17 mouse cellular contexts compared by ENCODE assay signal in the genomic region with DNA sequence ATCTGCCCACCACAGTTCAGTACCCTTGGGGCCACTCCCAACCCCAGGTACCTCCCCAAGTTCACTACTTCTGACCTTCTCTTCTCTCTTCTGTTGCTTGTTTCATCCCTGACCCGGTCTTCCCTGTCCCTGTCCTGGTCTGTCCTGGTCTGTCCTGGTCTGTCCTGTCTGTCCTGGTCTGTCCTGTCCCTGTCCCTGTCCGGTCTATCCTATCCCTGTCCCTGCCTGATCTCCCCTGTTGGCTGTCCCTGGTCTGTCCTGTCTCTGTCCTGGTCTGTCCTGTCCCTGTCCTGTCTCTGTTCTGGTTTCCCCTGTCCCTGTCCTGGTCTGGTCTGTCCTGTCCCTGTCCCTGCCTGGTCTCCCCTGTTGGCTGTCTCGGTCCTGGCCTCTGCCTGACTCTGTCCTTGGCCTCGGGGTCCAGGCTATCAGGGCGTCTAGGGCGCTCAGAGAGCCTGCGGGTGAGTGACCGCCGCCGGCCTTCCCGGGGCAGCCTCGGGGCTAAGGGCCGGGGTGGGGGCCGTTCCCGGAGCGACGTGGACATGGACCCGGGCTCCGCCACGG. TPM values are rescaled to one million over a fixed set of nuclear protein-coding genes. Genes with fewer than 3 reads are reported as not detected.
A peak's percentile ranks its signal among the peaks of the same experiment; 100 is the strongest.
DNase-seq lines count a peak whose midpoint lies in the region; ATAC-seq lines count a peak whose summit lies in the region.
"Had no signal": no experiment of that assay in that cellular context is flagged by ENCODE, and none has a peak within 500 bp of the region (broad histone marks: within the 10 kb centered on the region; RNA-seq: fewer than 3 reads in every experiment).

No protein-coding gene starts in this region.

- H3K9me3 ChIP-seq in forebrain, embryonic 15.5 days = no peaks in the 10 kb centered on the region
- no peaks in the 10 kb centered on the region for H3K9me3 ChIP-seq in forebrain, embryonic 14.5 days (replicated peaks; ENCODE audit: control insufficient read depth, low read length)
- H3K9me3 ChIP-seq in limb, embryonic 11.5 days (ENCODE audit: control insufficient read depth, low read length) = no peaks in the 10 kb centered on the region
- H3K9me3 ChIP-seq in limb, embryonic 10.5 days (replicated peaks) = no peaks in the 10 kb centered on the region
- no peaks in the 10 kb centered on the region for H3K9me3 ChIP-seq in embryonic facial prominence, embryonic 13.5 days
- no peaks in the 10 kb centered on the region for H3K9me3 ChIP-seq in stomach, embryonic 14.5 days (ENCODE audit: control insufficient read depth, low read depth, low read length)
- H3K9me3 ChIP-seq in kidney, embryonic 14.5 days (ENCODE audit: control insufficient read depth, low read length) = no peaks in the 10 kb centered on the region
- H3K9me3 ChIP-seq: embryonic facial prominence, embryonic 15.5 days; forebrain, embryonic 12.5 days; neural tube, embryonic 13.5 days had no signal

- H3K27me3 ChIP-seq in forebrain, embryonic 15.5 days = no peaks in the 10 kb centered on the region
- H3K27me3 ChIP-seq in forebrain, embryonic 14.5 days (replicated peaks; ENCODE audit: control insufficient read depth, insufficient read depth, low read length) = no peaks in the 10 kb centered on the region
- H3K27me3 ChIP-seq in limb, embryonic 11.5 days (ENCODE audit: control insufficient read depth, insufficient read depth, low read length) = no peaks in the 10 kb centered on the region
- H3K27me3 ChIP-seq in limb, embryonic 10.5 days (ENCODE audit: low read depth, poor library complexity, severe bottlenecking) = no peaks in the 10 kb centered on the region
- H3K27me3 ChIP-seq in embryonic facial prominence, embryonic 13.5 days = no peaks in the 10 kb centered on the region
- no peaks in the 10 kb centered on the region for H3K27me3 ChIP-seq in stomach, embryonic 14.5 days (ENCODE audit: control insufficient read depth, insufficient read depth, low read length)
- no peaks in the 10 kb centered on the region for H3K27me3 ChIP-seq in kidney, embryonic 14.5 days (ENCODE audit: control insufficient read depth, insufficient read depth, low read length)
- H3K27me3 ChIP-seq: embryonic facial prominence, embryonic 15.5 days; forebrain, embryonic 12.5 days; neural tube, embryonic 13.5 days had no signal

- DNase-seq in forebrain, embryonic 14.5 days (ENCODE audit: low spot score) = no peak
- no peak for DNase-seq in limb, embryonic 11.5 days (ENCODE audit: low spot score)
- DNase-seq in limb, embryonic 10.5 days (ENCODE audit: low spot score) = no peak
- DNase-seq: cerebellum, adult 11 months had no signal

- no peak overlapping the region for H3K4me2 ChIP-seq in forebrain, embryonic 15.5 days (replicated peaks)
- no peak overlapping the region for H3K4me2 ChIP-seq in forebrain, embryonic 14.5 days (ENCODE audit: low read length)
- H3K4me2 ChIP-seq in limb, embryonic 11.5 days (ENCODE audit: low read depth, severe bottlenecking) = no peak overlapping the region
- H3K4me2 ChIP-seq in embryonic facial prominence, embryonic 13.5 days = no peak overlapping the region
- H3K4me2 ChIP-seq in stomach, embryonic 14.5 days (replicated peaks; ENCODE audit: low read depth, low read length) = no peak overlapping the region
- H3K4me2 ChIP-seq in kidney, embryonic 14.5 days (replicated peaks; ENCODE audit: low read depth, low read length) = no peak overlapping the region
- H3K4me2 ChIP-seq: embryonic facial prominence, embryonic 15.5 days; forebrain, embryonic 12.5 days; neural tube, embryonic 13.5 days had no signal

- no peak overlapping the region for H3K4me3 ChIP-seq in forebrain, embryonic 15.5 days
- no peak overlapping the region for H3K4me3 ChIP-seq in forebrain, embryonic 14.5 days (ENCODE audit: low read depth, low read length)
- no peak overlapping the region for H3K4me3 ChIP-seq in limb, embryonic 11.5 days (ENCODE audit: low read depth, low read length)
- H3K4me3 ChIP-seq in limb, embryonic 10.5 days = no peak overlapping the region
- H3K4me3 ChIP-seq in embryonic facial prominence, embryonic 13.5 days = no peak overlapping the region
- H3K4me3 ChIP-seq in stomach, embryonic 14.5 days (ENCODE audit: low read depth, low read length) = no peak overlapping the region
- no peak overlapping the region for H3K4me3 ChIP-seq in kidney, embryonic 14.5 days (ENCODE audit: low read length)
- H3K4me3 ChIP-seq: embryonic facial prominence, embryonic 15.5 days; forebrain, embryonic 12.5 days; heart, adult 2 months; neural tube, embryonic 13.5 days had no signal

- H3K27ac ChIP-seq in forebrain, embryonic 15.5 days (replicated peaks) = no peak overlapping the region
- no peak overlapping the region for H3K27ac ChIP-seq in forebrain, embryonic 14.5 days (ENCODE audit: low read depth, low read length)
- no peak overlapping the region for H3K27ac ChIP-seq in limb, embryonic 11.5 days (replicated peaks; ENCODE audit: low read depth, low read length)
- no peak overlapping the region for H3K27ac ChIP-seq in limb, embryonic 10.5 days
- no peak overlapping the region for H3K27ac ChIP-seq in embryonic facial prominence, embryonic 13.5 days
- no peak overlapping the region for H3K27ac ChIP-seq in stomach, embryonic 14.5 days (ENCODE audit: low read length)
- no peak overlapping the region for H3K27ac ChIP-seq in kidney, embryonic 14.5 days (ENCODE audit: low read depth, low read length)
- H3K27ac ChIP-seq: embryonic facial prominence, embryonic 15.5 days; forebrain, embryonic 12.5 days; heart, adult 2 months; neural tube, embryonic 13.5 days had no signal

- no peak overlapping the region for H3K9ac ChIP-seq in forebrain, embryonic 15.5 days (replicated peaks)
- no peak overlapping the region for H3K9ac ChIP-seq in forebrain, embryonic 14.5 days (ENCODE audit: low read length)
- no peak overlapping the region for H3K9ac ChIP-seq in limb, embryonic 11.5 days (ENCODE audit: low read length)
- H3K9ac ChIP-seq in embryonic facial prominence, embryonic 13.5 days = no peak overlapping the region
- no peak overlapping the region for H3K9ac ChIP-seq in stomach, embryonic 14.5 days (replicated peaks; ENCODE audit: low read depth, low read length)
- no peak overlapping the region for H3K9ac ChIP-seq in kidney, embryonic 14.5 days (ENCODE audit: low read depth, low read length)
- H3K9ac ChIP-seq: embryonic facial prominence, embryonic 15.5 days; forebrain, embryonic 12.5 days; neural tube, embryonic 13.5 days had no signal

- no peaks in the 10 kb centered on the region for H3K4me1 ChIP-seq in forebrain, embryonic 15.5 days
- H3K4me1 ChIP-seq in forebrain, embryonic 14.5 days (ENCODE audit: control insufficient read depth, insufficient read depth, low read length) = no peaks in the 10 kb centered on the region
- no peaks in the 10 kb centered on the region for H3K4me1 ChIP-seq in limb, embryonic 11.5 days (ENCODE audit: control insufficient read depth, insufficient read depth, low read length)
- no peaks in the 10 kb centered on the region; the same call in 1 of the 2 replicates for H3K4me1 ChIP-seq in limb, embryonic 10.5 days
- no peaks in the 10 kb centered on the region for H3K4me1 ChIP-seq in embryonic facial prominence, embryonic 13.5 days
- H3K4me1 ChIP-seq in stomach, embryonic 14.5 days (ENCODE audit: control insufficient read depth, insufficient read depth, low read length) = no peaks in the 10 kb centered on the region
- H3K4me1 ChIP-seq in kidney, embryonic 14.5 days (ENCODE audit: control insufficient read depth, insufficient read depth, low read length) = no peaks in the 10 kb centered on the region
- H3K4me1 ChIP-seq: embryonic facial prominence, embryonic 15.5 days; forebrain, embryonic 12.5 days; neural tube, embryonic 13.5 days had no signal

- peaks cover 63% of the 10 kb centered on the region for H3K36me3 ChIP-seq in forebrain, embryonic 15.5 days
- H3K36me3 ChIP-seq in forebrain, embryonic 14.5 days (ENCODE audit: control insufficient read depth, insufficient read depth, low read length) = peaks cover 69% of the 10 kb centered on the region
- H3K36me3 ChIP-seq in limb, embryonic 11.5 days (ENCODE audit: control insufficient read depth, insufficient read depth, low read length) = peaks cover 39% of the 10 kb centered on the region
- H3K36me3 ChIP-seq in limb, embryonic 10.5 days = peaks cover 76% of the 10 kb centered on the region
- H3K36me3 ChIP-seq in embryonic facial prominence, embryonic 13.5 days = peaks cover 73% of the 10 kb centered on the region
- peaks cover 54% of the 10 kb centered on the region for H3K36me3 ChIP-seq in stomach, embryonic 14.5 days (ENCODE audit: control insufficient read depth, insufficient read depth, low read length)
- H3K36me3 ChIP-seq in kidney, embryonic 14.5 days (ENCODE audit: control insufficient read depth, insufficient read depth, low read length) = peaks cover 65% of the 10 kb centered on the region

- ATAC-seq in forebrain, embryonic 15.5 days (replicated peaks) = 0 out of 2 replicates have a peak, but pooled peaks have one; percentile 38
- no peak for ATAC-seq in forebrain, embryonic 14.5 days
- ATAC-seq in limb, embryonic 11.5 days (ENCODE audit: insufficient number of reproducible peaks, low FRiP score, low TSS enrichment, low read depth) = peak; percentile 37; the same call in 1 of the 2 replicates
- peak; percentile 62; the same call in 1 of the 2 replicates for ATAC-seq in embryonic facial prominence, embryonic 13.5 days (ENCODE audit: insufficient number of reproducible peaks, insufficient read depth, low FRiP score, low TSS enrichment, low read depth)
- ATAC-seq in stomach, embryonic 14.5 days (ENCODE audit: insufficient number of reproducible peaks, insufficient read depth, low FRiP score, low read depth) = peak; percentile 12; the same call in 1 of the 2 replicates
- ATAC-seq in kidney, embryonic 14.5 days (ENCODE audit: low FRiP score, low TSS enrichment) = no peak
- ATAC-seq: activated CD4-positive, CD25-positive, alpha-beta regulatory T cell, adult 4 months; intestine, postnatal 0 days had no signal

- 90% methylated on average over 20 of the region's 20 CpGs for WGBS in forebrain, embryonic 15.5 days
- 89% methylated on average over 20 of the region's 20 CpGs for WGBS in forebrain, embryonic 14.5 days
- WGBS in limb, embryonic 11.5 days = 90% methylated on average over 20 of the region's 20 CpGs
- WGBS in limb, embryonic 10.5 days = 91% methylated on average over 20 of the region's 20 CpGs
- WGBS in embryonic facial prominence, embryonic 13.5 days = 89% methylated on average over 20 of the region's 20 CpGs
- 90% methylated on average over 20 of the region's 20 CpGs for WGBS in stomach, embryonic 14.5 days
- WGBS in kidney, embryonic 14.5 days = 90% methylated on average over 20 of the region's 20 CpGs

RNA-seq across cellular contexts. Expression of a gene that starts 16.1 kb away (rescaled TPM):
- polyA plus RNA-seq in forebrain, embryonic 15.5 days (2015; fragmentation: Nextera tagmentation; extraction: Ambion mirVana) = 74.4 and 82.0 TPM in 2 replicates
- polyA plus RNA-seq in forebrain, embryonic 14.5 days (2014; fragmentation: Nextera tagmentation; extraction: Ambion mirVana) = 26.9 and 41.3 TPM in 2 replicates
- 69.9 and 84.4 TPM in 2 replicates for polyA plus RNA-seq in limb, embryonic 11.5 days (2014; fragmentation: Nextera tagmentation; extraction: Ambion mirVana)
- polyA plus RNA-seq in limb, embryonic 10.5 days (2016; fragmentation: Nextera tagmentation; extraction: Ambion mirVana) = 77.1 and 100 TPM in 2 replicates
- 115 and 122 TPM in 2 replicates for polyA plus RNA-seq in embryonic facial prominence, embryonic 13.5 days (2015; fragmentation: Nextera tagmentation; extraction: Ambion mirVana)
- 88.8 and 89.9 TPM in 2 replicates for polyA plus RNA-seq in stomach, embryonic 14.5 days (2014; fragmentation: Nextera tagmentation; extraction: Ambion mirVana)
- polyA plus RNA-seq in kidney, embryonic 14.5 days (2014; fragmentation: Nextera tagmentation; extraction: Ambion mirVana) = 67.5 and 91.2 TPM in 2 replicates

RNA-seq across cellular contexts. Expression of a gene that starts 21.7 kb away (rescaled TPM):
- polyA plus RNA-seq in forebrain, embryonic 15.5 days (2015; fragmentation: Nextera tagmentation; extraction: Ambion mirVana) = 0.20 and 0.34 TPM in 2 replicates
- polyA plus RNA-seq in forebrain, embryonic 14.5 days (2014; fragmentation: Nextera tagmentation; extraction: Ambion mirVana) = not detected in 2 replicates
- 0.30 and 0.56 TPM in 2 replicates for polyA plus RNA-seq in limb, embryonic 11.5 days (2014; fragmentation: Nextera tagmentation; extraction: Ambion mirVana)
- 0.31 and 0.36 TPM in 2 replicates for polyA plus RNA-seq in limb, embryonic 10.5 days (2016; fragmentation: Nextera tagmentation; extraction: Ambion mirVana)
- polyA plus RNA-seq in embryonic facial prominence, embryonic 13.5 days (2015; fragmentation: Nextera tagmentation; extraction: Ambion mirVana) = 0.41 and 0.89 TPM in 2 replicates
- 0.33 TPM in 1 of 2 replicates, not detected in the other for polyA plus RNA-seq in stomach, embryonic 14.5 days (2014; fragmentation: Nextera tagmentation; extraction: Ambion mirVana)
- polyA plus RNA-seq in kidney, embryonic 14.5 days (2014; fragmentation: Nextera tagmentation; extraction: Ambion mirVana) = 1.5 and 1.6 TPM in 2 replicates

RNA-seq across cellular contexts. Expression of a gene that starts 25.5 kb away (rescaled TPM):
- 0.22 and 1.3 TPM in 2 replicates for polyA plus RNA-seq in forebrain, embryonic 15.5 days (2015; fragmentation: Nextera tagmentation; extraction: Ambion mirVana)
- polyA plus RNA-seq in forebrain, embryonic 14.5 days (2014; fragmentation: Nextera tagmentation; extraction: Ambion mirVana) = 0.70 and 1.1 TPM in 2 replicates
- polyA plus RNA-seq in limb, embryonic 11.5 days (2014; fragmentation: Nextera tagmentation; extraction: Ambion mirVana) = not detected in 2 replicates
- not detected in 2 replicates for polyA plus RNA-seq in limb, embryonic 10.5 days (2016; fragmentation: Nextera tagmentation; extraction: Ambion mirVana)
- not detected in 2 replicates for polyA plus RNA-seq in embryonic facial prominence, embryonic 13.5 days (2015; fragmentation: Nextera tagmentation; extraction: Ambion mirVana)
- not detected in 2 replicates for polyA plus RNA-seq in stomach, embryonic 14.5 days (2014; fragmentation: Nextera tagmentation; extraction: Ambion mirVana)
- not detected in 2 replicates for polyA plus RNA-seq in kidney, embryonic 14.5 days (2014; fragmentation: Nextera tagmentation; extraction: Ambion mirVana)
- polyA plus RNA-seq: activated CD4-positive, CD25-positive, alpha-beta regulatory T cell, adult 4 months; embryonic facial prominence, embryonic 15.5 days; heart, adult 2 months; intestine, postnatal 0 days; large intestine, adult 2 months; lung, postnatal 0 days; thymus, postnatal 0 days had no signal

RNA-seq across cellular contexts. Expression of a gene that starts 34.7 kb away (rescaled TPM):
- 1,460 and 1,591 TPM in 2 replicates for polyA plus RNA-seq in forebrain, embryonic 15.5 days (2015; fragmentation: Nextera tagmentation; extraction: Ambion mirVana)
- 1,541 and 2,138 TPM in 2 replicates for polyA plus RNA-seq in forebrain, embryonic 14.5 days (2014; fragmentation: Nextera tagmentation; extraction: Ambion mirVana)
- 2,245 and 2,332 TPM in 2 replicates for polyA plus RNA-seq in limb, embryonic 11.5 days (2014; fragmentation: Nextera tagmentation; extraction: Ambion mirVana)
- 2,143 and 2,281 TPM in 2 replicates for polyA plus RNA-seq in limb, embryonic 10.5 days (2016; fragmentation: Nextera tagmentation; extraction: Ambion mirVana)
- 2,967 and 3,152 TPM in 2 replicates for polyA plus RNA-seq in embryonic facial prominence, embryonic 13.5 days (2015; fragmentation: Nextera tagmentation; extraction: Ambion mirVana)
- 3,189 and 3,445 TPM in 2 replicates for polyA plus RNA-seq in stomach, embryonic 14.5 days (2014; fragmentation: Nextera tagmentation; extraction: Ambion mirVana)
- 2,731 and 3,572 TPM in 2 replicates for polyA plus RNA-seq in kidney, embryonic 14.5 days (2014; fragmentation: Nextera tagmentation; extraction: Ambion mirVana)

RNA-seq across cellular contexts. Expression of a gene that starts 49.0 kb away (rescaled TPM):
- polyA plus RNA-seq in forebrain, embryonic 15.5 days (2015; fragmentation: Nextera tagmentation; extraction: Ambion mirVana) = not detected in 2 replicates
- polyA plus RNA-seq in forebrain, embryonic 14.5 days (2014; fragmentation: Nextera tagmentation; extraction: Ambion mirVana) = not detected in 2 replicates
- polyA plus RNA-seq in limb, embryonic 11.5 days (2014; fragmentation: Nextera tagmentation; extraction: Ambion mirVana) = 0.11 TPM in 1 of 2 replicates, not detected in the other
- polyA plus RNA-seq in limb, embryonic 10.5 days (2016; fragmentation: Nextera tagmentation; extraction: Ambion mirVana) = not detected in 2 replicates
- polyA plus RNA-seq in embryonic facial prominence, embryonic 13.5 days (2015; fragmentation: Nextera tagmentation; extraction: Ambion mirVana) = not detected in 2 replicates
- not detected in 2 replicates for polyA plus RNA-seq in stomach, embryonic 14.5 days (2014; fragmentation: Nextera tagmentation; extraction: Ambion mirVana)
- polyA plus RNA-seq in kidney, embryonic 14.5 days (2014; fragmentation: Nextera tagmentation; extraction: Ambion mirVana) = not detected in 2 replicates
- polyA plus RNA-seq: activated CD4-positive, CD25-positive, alpha-beta regulatory T cell, adult 4 months; forebrain, embryonic 12.5 days; heart, adult 2 months; intestine, postnatal 0 days; large intestine, adult 2 months; lung, postnatal 0 days; neural tube, embryonic 13.5 days had no signal

Comparison
In these comparisons a context has a peak if more than half of its experiments do, and no peak if none do; other contexts are left out.
1. ATAC-seq: peak in forebrain, embryonic 15.5 days (single experiment), limb, embryonic 11.5 days (single experiment), embryonic facial prominence, embryonic 13.5 days (single experiment) and stomach, embryonic 14.5 days (single experiment); none in forebrain, embryonic 14.5 days (single experiment) and kidney, embryonic 14.5 days (single experiment).